Mouse (Mus musculus) heart, adult 2 months (tissue): ENCODE measurements around the gene Rxra.

Experiments
- CTCF ChIP-seq: fragments of 200-600 bp; IDR thresholded peaks from 2 replicates; pipeline ENCODE4 v1.8.1; 2022; ENCODE audit warnings: antibody characterized with exemption, mild to moderate bottlenecking, moderate library complexity
- POLR2A ChIP-seq: fragments of 200-500 bp; IDR thresholded peaks from 2 replicates; pipeline ENCODE4 v1.6.1; 2011; ENCODE audit warnings: mild to moderate bottlenecking, low read depth, low read length, control low read depth; ENCODE audit not compliant: insufficient read depth

DNA sequence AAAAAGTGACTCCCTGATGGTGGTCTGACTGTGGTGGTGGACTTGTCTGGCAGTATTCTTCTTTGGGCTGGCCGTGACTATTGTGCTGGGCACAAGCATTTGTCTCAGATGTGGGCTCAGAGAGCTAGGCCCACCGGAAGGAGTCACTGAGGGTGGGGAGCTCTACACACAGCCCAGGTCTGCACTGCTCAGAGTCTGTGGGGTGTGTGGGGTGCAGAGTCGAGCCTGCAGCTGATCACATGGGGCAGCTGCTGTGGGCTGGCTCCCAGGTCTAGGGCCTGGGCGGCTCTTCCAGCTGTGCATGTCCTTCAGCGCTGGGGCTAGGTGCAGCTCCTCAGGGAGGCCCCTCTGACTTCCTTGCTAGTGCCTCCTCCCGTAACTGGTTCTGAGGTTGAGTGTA is 3.8 kb downstream of the Rxra start:
- TF ChIP-seq CTCF: no peak
- TF ChIP-seq POLR2A: no peak
